Mouse (Mus musculus): ENCODE results near the gene Gm13089. TPM values are rescaled to one million over a fixed set of nuclear protein-coding genes. Genes with fewer than 3 reads are reported as not detected.
"Not testable (repeated sequence)": the region's sequence is repeated elsewhere in the genome, so short reads cannot be mapped to it uniquely, and the experiment has no call there.

The Gm13089 gene
- polyA plus RNA-seq (2015; fragmentation: Nextera tagmentation; extraction: Ambion mirVana), result not detected in 2 replicates

DNA sequence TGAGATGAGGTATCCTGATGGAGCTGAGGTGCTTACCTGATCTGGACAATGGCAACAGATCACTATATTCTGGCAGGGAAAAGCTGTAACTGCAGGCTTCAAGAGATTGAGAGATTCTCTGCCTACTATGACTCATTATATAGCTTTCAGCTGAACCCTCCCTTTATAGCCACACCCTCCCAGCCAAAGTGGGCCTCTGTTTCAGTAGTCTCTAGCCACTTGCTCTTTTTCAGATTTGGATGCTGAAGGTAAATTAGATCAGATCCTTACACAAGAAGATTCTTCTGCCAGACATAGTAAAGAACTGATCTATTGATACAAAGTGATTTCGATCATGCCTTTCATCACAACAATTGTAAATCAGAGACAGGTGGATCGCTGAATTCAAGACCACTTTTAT, at the start of gene Gm13089:
Gm13089 (minus strand) TSS at position 101 of the 400 bp plus-strand sequence.
- Histone ChIP-seq H3K9me3 (replicated peaks; ENCODE audit: low read length) (no peaks in the 10 kb centered on the region; the same call in none of the 2 replicates), H3K4me3 (replicated peaks; ENCODE audit: low read depth, low read length) (no peak within 1 kb of the TSS), H3K9ac (ENCODE audit: low read depth, low read length) (no peak within 1 kb of the TSS), H3K4me2 (ENCODE audit: low read length) (no peak within 1 kb of the TSS), H3K4me1 (replicated peaks; ENCODE audit: insufficient read depth, low read length) (no peaks in the 10 kb centered on the region), H3K27ac (no peak within 1 kb of the TSS), H3K27me3 (ENCODE audit: insufficient read depth, low read length) (no peaks in the 10 kb centered on the region), H3K36me3 (ENCODE audit: insufficient read depth, low read length) (no peaks in the 10 kb centered on the region)
- ATAC-seq (replicated peaks; ENCODE audit: low FRiP score, low read depth) (no peak), DNase-seq (ENCODE audit: low spot score) (no peak)
- 81% methylated on average over 2 of the region's 2 CpGs for WGBS
- TF ChIP-seq CTCF (IDR thresholded peaks at IDR 0.05; ENCODE audit: low read depth), result no peak

DNA sequence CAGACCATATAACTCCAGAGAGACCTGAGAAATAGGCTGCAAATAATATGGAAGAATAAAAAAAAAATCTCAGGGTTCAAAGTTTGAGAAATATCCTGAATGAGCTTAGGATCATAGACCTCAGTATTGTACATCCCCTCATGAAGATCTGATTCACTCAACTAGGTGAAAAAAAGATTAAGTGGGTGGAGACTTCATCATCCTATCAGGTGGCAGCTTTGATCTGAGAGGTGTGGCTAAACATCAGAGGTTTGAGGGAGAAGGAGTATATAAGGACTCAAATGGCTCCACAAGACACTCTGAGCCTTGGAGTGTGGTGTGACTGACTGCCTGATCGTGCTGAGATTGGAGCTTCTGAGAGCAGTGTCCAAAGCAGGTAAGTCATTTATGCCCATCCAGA, 16.6 kb upstream of the Gm13089 start, which contains the start of gene Gm13078:
Gm13078 (plus strand) TSS at position 301 of the 400 bp plus-strand sequence.
- Histone ChIP-seq H3K36me3 (ENCODE audit: insufficient read depth, low read length) (no peaks in the 10 kb centered on the region), H3K27me3 (ENCODE audit: insufficient read depth, low read length) (no peaks in the 10 kb centered on the region), H3K9ac (ENCODE audit: low read depth, low read length) (no peak within 1 kb of the TSS), H3K4me3 (replicated peaks; ENCODE audit: low read depth, low read length) (no peak within 1 kb of the TSS), H3K9me3 (replicated peaks; ENCODE audit: low read length) (no peaks in the 10 kb centered on the region), H3K4me1 (replicated peaks; ENCODE audit: insufficient read depth, low read length) (no peaks in the 10 kb centered on the region), H3K4me2 (ENCODE audit: low read length) (no peak within 1 kb of the TSS), H3K27ac (no peak within 1 kb of the TSS)
- 90% methylated on average over 1 of the region's 1 CpGs for WGBS
- no peak for ATAC-seq (replicated peaks; ENCODE audit: low FRiP score, low read depth)
- no peak for DNase-seq (ENCODE audit: low spot score)
- TF ChIP-seq CTCF (IDR thresholded peaks at IDR 0.05; ENCODE audit: low read depth), result no peak

DNA sequence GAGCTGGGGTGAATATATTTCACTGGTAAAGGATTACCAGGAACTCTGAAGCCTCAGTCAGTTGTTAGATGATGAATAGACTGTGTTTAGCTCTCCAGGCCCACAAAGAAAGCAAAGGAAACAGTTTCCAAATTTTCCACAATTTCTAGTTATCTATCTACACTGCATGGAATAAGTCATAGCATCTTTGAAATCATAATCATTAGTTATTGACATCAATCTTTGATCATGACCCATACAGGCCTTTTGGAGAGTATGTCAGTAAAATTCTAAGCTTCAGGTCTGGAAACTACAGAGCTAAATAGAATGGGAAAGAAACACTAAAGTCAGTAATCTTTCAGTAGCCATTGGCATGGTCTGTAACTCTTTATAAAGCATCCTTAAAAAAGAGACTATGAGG, 45.4 kb downstream of the Gm13089 start, which contains the start of gene Gm13088:
Gm13088 (minus strand) TSS at position 101 of the 400 bp plus-strand sequence.
- not testable (repeated sequence) for DNase-seq (ENCODE audit: low spot score); H3K4me2 ChIP-seq (ENCODE audit: low read length); H3K27ac ChIP-seq; ATAC-seq (replicated peaks; ENCODE audit: low FRiP score, low read depth); H3K9ac ChIP-seq (ENCODE audit: low read depth, low read length); H3K36me3 ChIP-seq (ENCODE audit: insufficient read depth, low read length); H3K27me3 ChIP-seq (ENCODE audit: insufficient read depth, low read length); H3K4me1 ChIP-seq (replicated peaks; ENCODE audit: insufficient read depth, low read length); H3K4me3 ChIP-seq (replicated peaks; ENCODE audit: low read depth, low read length); H3K9me3 ChIP-seq (replicated peaks; ENCODE audit: low read length)

Other genes starting within 250 kb of the Gm13089 start
- gene Gm13043, start 191.4 kb downstream of the Gm13089 start, polyA plus RNA-seq (2015; fragmentation: Nextera tagmentation; extraction: Ambion mirVana), result not detected in 2 replicates
- not detected in 2 replicates for gene Gm13040, start 166.8 kb downstream of the Gm13089 start, polyA plus RNA-seq (2015; fragmentation: Nextera tagmentation; extraction: Ambion mirVana)
- gene BC080695, start 151.0 kb downstream of the Gm13089 start, polyA plus RNA-seq (2015; fragmentation: Nextera tagmentation; extraction: Ambion mirVana), result not detected in 2 replicates
- gene Gm13057, start 151.0 kb downstream of the Gm13089 start, polyA plus RNA-seq (2015; fragmentation: Nextera tagmentation; extraction: Ambion mirVana), result not detected in 2 replicates
- gene Gm13083, start 87.7 kb downstream of the Gm13089 start, polyA plus RNA-seq (2015; fragmentation: Nextera tagmentation; extraction: Ambion mirVana), result not detected in 2 replicates
- not detected in 2 replicates for gene Gm13088, start 45.5 kb downstream of the Gm13089 start, polyA plus RNA-seq (2015; fragmentation: Nextera tagmentation; extraction: Ambion mirVana)
- not detected in 2 replicates for gene Gm13078, start 16.7 kb upstream of the Gm13089 start, polyA plus RNA-seq (2015; fragmentation: Nextera tagmentation; extraction: Ambion mirVana)
- gene Gm13023, start 86.6 kb upstream of the Gm13089 start, polyA plus RNA-seq (2015; fragmentation: Nextera tagmentation; extraction: Ambion mirVana), result not detected in 2 replicates
- not detected in 2 replicates for gene Gm13084, start 113.4 kb upstream of the Gm13089 start, polyA plus RNA-seq (2015; fragmentation: Nextera tagmentation; extraction: Ambion mirVana)
- not detected in 2 replicates for gene Gm13103, start 143.8 kb upstream of the Gm13089 start, polyA plus RNA-seq (2015; fragmentation: Nextera tagmentation; extraction: Ambion mirVana)
- not detected in 2 replicates for gene Pramef6, start 197.7 kb upstream of the Gm13089 start, polyA plus RNA-seq (2015; fragmentation: Nextera tagmentation; extraction: Ambion mirVana)
- gene Pramef25, start 248.3 kb upstream of the Gm13089 start, polyA plus RNA-seq (2015; fragmentation: Nextera tagmentation; extraction: Ambion mirVana), result not detected in 2 replicates